Mouse (Mus musculus): ENCODE results near the gene Itgb6.

Itgb6 gene

DNA sequence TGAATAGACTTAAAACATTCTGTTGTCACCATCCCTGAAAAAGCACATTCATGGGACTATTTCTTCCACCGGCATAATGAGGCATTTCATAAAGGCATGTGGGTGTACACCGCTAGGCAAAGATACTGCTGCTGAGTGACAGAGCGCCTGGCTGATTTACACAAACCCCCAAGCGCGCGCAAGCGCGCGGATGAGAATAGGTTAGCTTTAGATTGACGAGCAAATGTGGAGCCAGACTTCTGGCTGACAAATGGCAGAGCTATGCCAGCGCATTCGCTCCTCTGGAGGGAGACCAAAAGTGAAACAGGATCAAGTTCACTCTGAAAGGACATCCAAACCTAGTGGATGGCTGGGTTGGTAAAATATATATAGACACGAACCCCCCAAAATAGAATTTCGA, at the start of gene Itgb6:
TSS of gene Itgb6 (minus strand) at position 130 of the 400 bp plus-strand sequence.
- DNase-seq (ENCODE audit: low read depth, low spot score) = peak; percentile 37

GRCm38 (mm10) chr2:60766420-60766819, 44.0 kb upstream of the Itgb6 start:
- no peak for DNase-seq (ENCODE audit: low read depth, low spot score)

DNA sequence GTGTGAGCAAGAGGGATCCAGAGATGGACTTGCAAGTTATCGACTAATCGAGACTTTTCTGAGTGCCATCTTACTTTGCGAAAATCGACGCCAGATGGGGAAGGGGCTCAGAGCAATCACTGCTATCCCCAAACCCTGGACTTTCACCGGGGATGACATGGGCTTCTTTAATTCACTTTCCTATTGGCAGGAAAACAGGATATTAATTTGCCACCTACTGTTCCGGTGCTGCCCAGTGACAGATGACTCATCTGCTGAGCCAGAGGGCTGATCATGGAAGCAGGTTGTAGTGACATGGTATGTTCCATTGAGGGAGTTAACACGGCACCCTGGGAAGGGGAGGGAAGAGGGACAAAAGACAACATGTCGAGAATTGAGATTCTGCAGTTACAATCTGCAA, 33.8 kb upstream of the Itgb6 start:
- DNase-seq (ENCODE audit: low read depth, low spot score) = no peak

GRCm38 (mm10) chr2:60755101-60755500, 32.7 kb upstream of the Itgb6 start:
- DNase-seq (ENCODE audit: low read depth, low spot score) = no peak

- DNase-seq (ENCODE audit: low read depth, low spot score) = no peak
Measured at GRCm38 (mm10) chr2:60751274-60751673, 28.8 kb upstream of the Itgb6 start.

GRCm38 (mm10) chr2:60750591-60750990, 28.1 kb upstream of the Itgb6 start:
- DNase-seq (ENCODE audit: low read depth, low spot score) = no peak

DNA sequence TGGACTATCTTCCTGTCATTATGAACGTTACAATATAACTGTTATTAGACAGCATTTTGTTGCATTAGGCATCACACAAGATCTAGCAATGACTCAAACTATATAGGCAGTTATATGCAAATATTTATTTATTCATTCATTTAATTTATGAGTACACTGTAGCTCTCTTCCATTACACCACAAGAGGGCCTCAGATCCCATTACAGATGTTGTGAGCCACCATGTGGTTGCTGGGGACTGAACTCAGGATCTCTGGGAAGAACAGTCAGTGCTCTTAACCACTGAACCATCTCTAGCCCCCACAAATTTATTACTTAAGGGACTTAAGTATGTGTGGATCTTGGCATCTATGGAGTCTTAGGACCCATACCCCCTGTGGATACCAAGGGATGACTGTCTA, 26.1 kb upstream of the Itgb6 start:
- no peak for DNase-seq (ENCODE audit: low read depth, low spot score)

DNA sequence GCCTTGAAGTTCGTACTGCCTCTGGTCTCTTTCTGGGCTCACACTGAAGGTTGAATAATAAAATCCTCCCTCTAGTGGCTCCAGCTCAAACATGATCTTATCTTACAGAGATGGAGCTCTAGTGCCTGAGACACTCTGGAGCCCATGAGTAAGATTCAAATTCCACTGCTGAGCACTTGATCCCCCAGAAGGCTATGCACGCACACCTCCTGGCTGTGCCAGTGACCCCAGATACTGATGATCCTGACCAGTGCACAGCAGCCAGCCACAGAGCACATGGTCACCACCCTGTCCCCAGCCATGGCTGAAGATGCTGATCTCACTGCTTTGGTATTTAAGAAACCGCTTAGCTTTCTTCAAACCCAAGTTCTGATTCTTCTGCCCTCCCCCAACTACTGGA, 25.1 kb upstream of the Itgb6 start:
- DNase-seq (ENCODE audit: low read depth, low spot score) = no peak

DNA sequence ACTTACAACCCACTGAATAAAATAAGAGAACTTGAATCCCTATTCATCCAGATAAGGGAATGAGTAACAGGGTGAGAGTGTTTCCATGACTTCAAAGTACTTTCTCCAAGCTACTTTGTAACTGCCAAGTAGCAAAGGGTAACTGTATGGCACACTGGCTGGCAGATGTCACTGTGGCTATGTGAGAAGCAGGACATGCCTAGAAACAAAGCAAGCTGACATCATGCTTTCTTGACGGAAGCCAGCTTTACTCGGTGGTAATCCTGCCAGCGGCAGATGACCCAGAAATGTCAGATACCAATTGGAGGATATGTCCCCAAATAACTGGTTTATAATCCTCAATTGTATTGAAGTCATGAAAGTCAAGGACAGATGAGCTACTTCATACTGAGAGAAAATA, 22.2 kb upstream of the Itgb6 start:
- DNase-seq (ENCODE audit: low read depth, low spot score) = no peak

- peak; percentile 24 for DNase-seq (ENCODE audit: low read depth, low spot score)
Measured at GRCm38 (mm10) chr2:60739389-60740137, 17.1 kb upstream of the Itgb6 start.

DNA sequence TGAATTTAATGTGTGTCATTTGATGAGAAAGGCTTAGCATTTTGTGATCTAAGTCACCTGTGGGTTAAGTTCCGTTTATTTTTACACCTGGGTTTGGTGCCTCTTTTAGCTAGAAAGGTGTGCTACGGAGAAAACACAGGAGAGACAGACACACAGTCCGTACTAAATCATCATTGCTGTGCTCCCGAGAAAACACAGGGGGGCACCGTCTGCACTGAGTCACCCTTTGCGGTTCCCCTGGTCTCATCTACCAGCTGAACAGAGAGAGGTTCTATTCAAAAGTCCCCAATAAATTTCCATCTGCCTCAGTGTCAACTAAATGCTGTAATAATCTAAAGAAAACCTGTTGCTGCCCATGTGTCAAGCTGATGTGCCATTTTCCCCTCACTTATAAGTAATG, 8.5 kb upstream of the Itgb6 start:
- DNase-seq (ENCODE audit: low read depth, low spot score) = no peak

GRCm38 (mm10) chr2:60730024-60730423, 7.6 kb upstream of the Itgb6 start:
- DNase-seq (ENCODE audit: low read depth, low spot score) = peak; percentile 67

GRCm38 (mm10) chr2:60728902-60729585, 6.6 kb upstream of the Itgb6 start:
- DNase-seq (ENCODE audit: low read depth, low spot score) = no peak

- no peak for DNase-seq (ENCODE audit: low read depth, low spot score)
Measured at GRCm38 (mm10) chr2:60724660-60725059, 2.2 kb upstream of the Itgb6 start.

DNA sequence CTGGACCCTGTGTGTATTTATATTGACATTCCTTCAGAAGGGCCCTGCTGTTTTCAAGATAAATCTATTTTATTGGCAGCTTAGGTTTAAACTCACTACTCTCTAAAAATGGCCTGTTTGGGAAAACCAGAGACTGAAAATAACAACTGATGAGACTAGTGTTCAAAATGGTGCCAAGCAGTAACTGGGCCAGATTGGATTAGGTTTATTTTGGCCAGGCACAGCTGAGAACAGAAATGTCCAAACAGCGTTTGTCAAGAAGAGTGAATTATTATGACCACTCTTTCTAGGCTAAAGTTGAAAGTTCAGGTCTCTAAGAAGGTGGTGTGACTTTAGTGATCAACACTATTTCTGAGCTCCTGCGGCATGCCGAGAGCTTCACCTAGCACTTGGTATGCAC, 524 bp upstream of the Itgb6 start:
- no peak for DNase-seq (ENCODE audit: low read depth, low spot score)

- DNase-seq (ENCODE audit: low read depth, low spot score) = peak; percentile 45
Measured at GRCm38 (mm10) chr2:60720906-60721305, 1.5 kb downstream of the Itgb6 start.

DNA sequence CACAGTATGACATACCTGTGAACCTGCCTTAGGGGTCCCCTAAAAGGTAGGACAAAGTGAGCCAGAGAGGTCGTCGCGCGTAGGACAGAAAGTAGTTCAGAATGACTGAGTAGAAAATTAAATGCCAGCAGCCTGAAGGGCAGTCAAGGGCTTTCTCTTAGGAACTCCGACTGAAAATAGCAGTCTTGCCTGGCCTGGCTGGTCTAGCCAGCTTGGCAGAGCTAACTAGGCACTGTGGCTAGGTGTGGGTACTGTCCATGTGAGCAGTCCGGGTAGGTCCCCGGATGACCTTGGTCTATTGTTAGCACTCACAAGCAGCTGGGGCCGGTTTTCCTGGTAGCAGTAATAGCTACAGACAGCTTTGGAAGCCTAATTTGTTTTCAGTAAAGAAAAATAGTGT, 2.2 kb downstream of the Itgb6 start:
- DNase-seq (ENCODE audit: low read depth, low spot score) = no peak

DNA sequence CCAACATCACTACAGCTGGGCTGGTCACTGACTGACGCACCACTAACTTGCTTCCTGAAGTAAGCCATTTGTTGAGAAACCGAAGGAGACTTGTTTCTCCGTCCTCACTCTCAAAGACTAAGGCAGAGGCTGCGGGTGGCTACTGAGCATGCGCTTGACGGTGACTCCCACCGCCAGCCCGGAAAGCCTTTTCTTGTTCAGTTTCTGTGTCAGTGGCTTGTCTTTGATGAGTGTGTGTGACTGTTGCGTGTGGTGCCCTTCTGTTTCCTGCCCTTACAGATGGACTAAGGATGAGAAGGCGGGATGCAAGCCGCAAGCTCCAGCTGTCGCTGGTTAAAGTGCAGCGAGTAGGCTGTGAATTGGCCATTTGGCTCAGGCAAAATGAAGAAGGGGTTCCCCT, 5.1 kb downstream of the Itgb6 start:
- DNase-seq (ENCODE audit: low read depth, low spot score) = no peak

DNA sequence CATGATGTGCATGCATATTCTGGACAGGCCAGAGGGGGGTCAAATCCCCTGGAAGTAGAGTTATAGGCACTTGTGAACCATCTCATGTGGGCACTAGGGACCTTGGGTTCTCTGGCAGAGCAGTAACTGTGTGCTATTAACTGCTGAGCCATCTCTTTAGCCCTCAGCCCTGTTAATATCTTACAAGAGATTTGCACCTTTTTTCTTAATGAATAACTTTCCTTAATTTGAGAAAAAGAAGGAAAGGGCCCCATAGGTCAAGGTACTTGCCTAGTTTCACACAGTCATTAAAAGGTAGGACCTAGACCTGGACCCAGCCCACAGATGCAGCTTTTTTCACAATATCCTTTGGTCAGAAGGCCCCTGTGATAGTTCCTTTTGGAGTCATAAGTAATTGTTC, 5.9 kb downstream of the Itgb6 start:
- DNase-seq (ENCODE audit: low read depth, low spot score) = no peak

GRCm38 (mm10) chr2:60715771-60716170, 6.7 kb downstream of the Itgb6 start:
- DNase-seq (ENCODE audit: low read depth, low spot score) = no peak

DNA sequence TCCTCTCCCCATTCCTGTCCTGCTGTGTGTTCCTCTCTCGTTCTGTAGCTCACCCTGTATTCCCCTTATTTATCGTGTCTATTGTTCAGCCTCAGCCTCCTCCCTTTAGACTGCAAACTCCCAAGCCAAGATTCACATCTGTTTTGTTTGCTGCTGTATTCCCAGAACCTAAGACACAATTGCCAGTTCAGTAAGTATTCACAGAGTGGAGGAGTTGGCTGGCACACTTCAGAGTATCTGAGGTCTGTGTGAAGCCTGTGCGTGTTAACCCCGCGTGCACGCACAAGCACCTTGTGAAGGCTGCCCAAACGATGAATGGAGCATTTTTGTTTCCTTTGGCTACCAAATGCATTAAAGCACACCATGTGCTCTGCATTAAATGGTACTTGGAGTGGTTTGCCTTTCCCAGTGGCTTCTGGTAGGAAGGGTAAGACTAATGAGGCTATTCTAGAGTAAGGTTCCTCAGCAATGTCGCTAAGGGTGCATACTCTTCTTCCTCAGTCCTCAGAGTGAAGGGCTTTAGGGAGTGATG, 7.4 kb downstream of the Itgb6 start:
- no peak for DNase-seq (ENCODE audit: low read depth, low spot score)

GRCm38 (mm10) chr2:60714475-60714874, 8.0 kb downstream of the Itgb6 start:
- DNase-seq (ENCODE audit: low read depth, low spot score) = no peak

DNA sequence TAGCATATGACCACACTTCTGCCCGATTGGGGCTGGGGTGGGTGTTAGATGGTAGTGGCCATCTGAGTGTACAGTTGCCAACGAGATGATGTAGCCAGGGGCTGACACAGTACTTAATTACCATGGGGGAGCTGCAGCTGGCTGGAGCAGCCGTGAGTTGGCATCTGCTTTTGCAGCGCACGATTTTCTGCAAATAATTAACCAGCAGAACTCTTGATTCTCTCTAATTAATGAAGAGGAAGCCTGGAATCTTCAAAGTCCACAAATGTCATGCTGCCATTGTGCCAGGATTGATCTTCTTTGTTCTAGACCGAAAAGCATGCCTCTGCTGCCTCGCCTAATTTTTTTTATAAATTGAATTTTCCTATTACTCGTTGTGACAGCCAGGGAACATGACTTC, 8.6 kb downstream of the Itgb6 start:
- no peak for DNase-seq (ENCODE audit: low read depth, low spot score)

Data from mesoderm, embryonic 11.5 days (tissue).